Mouse (Mus musculus) testis, adult 2 months (tissue): ENCODE measurements around the gene Foxg1.

ENCODE experiments used
- CTCF ChIP-seq: fragments of 200-500 bp; IDR thresholded peaks from 2 replicates; pipeline ENCODE4 v1.5.1; 2012; ENCODE audit warnings: low read depth, mild to moderate bottlenecking, inconsistent platforms, low read length, moderate library complexity; ENCODE audit not compliant: control insufficient read depth, insufficient read depth, insufficient replicate concordance
- POLR2A ChIP-seq: fragments of 200-500 bp; IDR thresholded peaks from 2 replicates; pipeline ENCODE4 v1.6.1; 2012; ENCODE audit warnings: low read depth, mild to moderate bottlenecking, inconsistent platforms, low read length, moderate library complexity; ENCODE audit not compliant: control insufficient read depth

- TF ChIP-seq CTCF (no peak), POLR2A (no peak)
Measured at GRCm38 (mm10) chr12:49374606-49374995, 7.9 kb upstream of the Foxg1 start.
